Mouse (Mus musculus): ENCODE data around the gene Drd3.

GRCm38 (mm10) chr16:43730281-43730680, 23.5 kb upstream of the Drd3 start:
- TF ChIP-seq CTCF (IDR thresholded peaks at IDR 0.05; ENCODE audit: borderline replicate concordance, extremely low read depth, insufficient read depth, insufficient read length) (no peak), POLR2A (IDR thresholded peaks at IDR 0.05; ENCODE audit: borderline replicate concordance, extremely low read depth, insufficient read depth, insufficient read length, poor library complexity, severe bottlenecking) (no peak)

Data from brain, embryonic 14.5 days (tissue).